Mouse (Mus musculus) stomach, embryonic 15.5 days (tissue): Measurements from ENCODE around the gene Slc16a2. TPM values are rescaled to one million over a fixed set of nuclear protein-coding genes. Genes with fewer than 3 reads are reported as not detected.
A peak's percentile ranks its signal among the peaks of the same experiment; 100 is the strongest.

ENCODE experiments used
- ATAC-seq: fragments of 200-750 bp; cut with Nextera tagmentation; 2 replicates; pipeline ENCODE4 v1.8.0; 2017; ENCODE audit warnings: low read depth, moderate number of reproducible peaks, moderate TSS enrichment; ENCODE audit not compliant: insufficient read depth, low FRiP score
- H3K27ac ChIP-seq: fragments of 300-500 bp; sonication (generic); 2 replicates; pipeline ENCODE4 v1.5.1; 2015; ENCODE audit warnings: mild to moderate bottlenecking, inconsistent platforms
- H3K27me3 ChIP-seq: fragments of 300-500 bp; sonication (generic); replicated peaks from 2 replicates; pipeline ENCODE4 v1.6.1; 2015; ENCODE audit warnings: inconsistent platforms
- H3K36me3 ChIP-seq: fragments of 300-500 bp; sonication (generic); 2 replicates; pipeline ENCODE4 v1.6.1; 2015; ENCODE audit warnings: inconsistent platforms
- H3K4me1 ChIP-seq: fragments of 300-500 bp; sonication (generic); 2 replicates; pipeline ENCODE4 v1.6.1; 2015; ENCODE audit warnings: inconsistent platforms
- H3K4me2 ChIP-seq: fragments of 300-500 bp; sonication (generic); 2 replicates; pipeline ENCODE4 v1.6.1; 2015; ENCODE audit warnings: mild to moderate bottlenecking, inconsistent platforms
- H3K4me3 ChIP-seq: fragments of 300-500 bp; sonication (generic); replicated peaks from 2 replicates; pipeline ENCODE4 v1.5.1; 2015; ENCODE audit warnings: inconsistent platforms
- H3K9ac ChIP-seq: fragments of 300-500 bp; sonication (generic); 2 replicates; pipeline ENCODE4 v1.6.1; 2015; ENCODE audit warnings: inconsistent platforms
- H3K9me3 ChIP-seq: fragments of 300-500 bp; sonication (generic); 2 replicates; pipeline ENCODE4 v1.6.1; 2016; ENCODE audit warnings: inconsistent platforms
- WGBS: fragments of 180-500 bp; shearing (Covaris S2); methylation state at CpG from one replicate; pipeline ENCODE4 v1.1.7; 2015; 5-methylcytosine and 5-hydroxymethylcytosine counted together
- polyA plus RNA-seq: library from polyadenylated mRNA; unstranded; fragments of >200 nt; fragmentation: Nextera tagmentation; extraction: Ambion mirVana; gene quantifications from 2 replicates; pipeline ENCODE4 v1.2.1, GENCODE M21; 2015

Slc16a2 gene
- polyA plus RNA-seq, result 7.8 and 9.0 TPM in 2 replicates

- Histone ChIP-seq H3K36me3 (no peaks in the 10 kb centered on the region), H3K4me3 (peak within 1 kb of the TSS; percentile 50), H3K9ac (0 out of 2 replicates have a peak within 1 kb of the TSS, but pooled peaks have one; percentile 16), H3K4me1 (no peaks in the 10 kb centered on the region), H3K27me3 (no peaks in the 10 kb centered on the region; the same call in 1 of the 2 replicates), H3K27ac (peak within 1 kb of the TSS; percentile 82), H3K9me3 (no peaks in the 10 kb centered on the region), H3K4me2 (peak within 1 kb of the TSS; percentile 83)
- 10% methylated on average over 17 of the region's 17 CpGs for whole genome bisulfite sequencing
- peak; percentile 78 for ATAC-seq
These were observed at the start of gene Slc16a2 for GRCm38 (mm10) chrX:103821832-103822196. Gene Slc16a2, minus strand, starts transcription at chrX:103821983.

- Histone ChIP-seq H3K4me2 (no peak overlapping the region), H3K36me3 (no peaks in the 10 kb centered on the region), H3K27ac (no peak overlapping the region), H3K9me3 (no peaks in the 10 kb centered on the region), H3K9ac (no peak overlapping the region), H3K4me3 (no peak overlapping the region), H3K4me1 (no peaks in the 10 kb centered on the region), H3K27me3 (0 out of 2 replicates have a peak, but pooled peaks cover 6% of the 10 kb centered on the region)
- no peak for ATAC-seq
- 60% methylated on average over 2 of the region's 2 CpGs for WGBS
These were observed 41.7 kb upstream of the Slc16a2 start for GRCm38 (mm10) chrX:103863502-103863901.

GRCm38 (mm10) chrX:103862877-103863276 lies 41.1 kb upstream of the Slc16a2 start:
- Histone ChIP-seq H3K27ac (no peak overlapping the region), H3K4me3 (no peak overlapping the region), H3K4me1 (no peaks in the 10 kb centered on the region), H3K9ac (no peak overlapping the region), H3K9me3 (no peaks in the 10 kb centered on the region), H3K27me3 (0 out of 2 replicates have a peak, but pooled peaks cover 3% of the 10 kb centered on the region), H3K4me2 (no peak overlapping the region), H3K36me3 (no peaks in the 10 kb centered on the region)
- ATAC-seq, result no peak
- 93% methylated on average over 3 of the region's 3 CpGs for WGBS

DNA sequence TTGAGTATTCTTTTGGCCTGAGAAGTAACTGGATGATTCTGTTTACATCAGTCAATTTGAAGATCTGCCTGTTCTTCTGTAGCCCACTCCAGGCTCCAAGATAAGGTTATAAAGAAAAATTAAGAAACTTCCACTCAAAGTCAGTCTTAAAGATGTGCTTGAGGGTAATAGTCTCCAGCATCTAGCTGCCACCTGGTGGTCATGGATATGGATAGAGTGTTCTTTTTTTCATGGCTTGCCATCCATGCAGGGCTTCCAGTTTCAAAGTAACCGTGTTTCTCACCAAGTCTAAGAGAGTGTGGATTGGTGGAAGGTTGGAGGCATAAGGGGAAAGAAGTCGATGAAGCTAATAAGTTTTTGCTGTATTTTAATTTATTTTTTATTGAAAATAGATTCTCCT lies 23.5 kb upstream of the Slc16a2 start:
- Histone ChIP-seq H3K27ac (no peak overlapping the region), H3K9ac (no peak overlapping the region), H3K27me3 (no peaks in the 10 kb centered on the region), H3K4me3 (no peak overlapping the region), H3K9me3 (no peaks in the 10 kb centered on the region), H3K4me2 (no peak overlapping the region), H3K4me1 (no peaks in the 10 kb centered on the region), H3K36me3 (no peaks in the 10 kb centered on the region)
- WGBS, result 53% methylated on average over 2 of the region's 2 CpGs
- no peak for ATAC-seq

- no peaks in the 10 kb centered on the region for H3K36me3 ChIP-seq
- H3K9me3 ChIP-seq, result no peaks in the 10 kb centered on the region
- H3K4me1 ChIP-seq, result no peaks in the 10 kb centered on the region
- ATAC-seq, result no peak
- no peaks in the 10 kb centered on the region; the same call in 1 of the 2 replicates for H3K27me3 ChIP-seq
- no peak overlapping the region for H3K4me3 ChIP-seq
- WGBS, result 85% methylated on average over 2 of the region's 2 CpGs
- H3K9ac ChIP-seq, result no peak overlapping the region
- H3K4me2 ChIP-seq, result no peak overlapping the region
- H3K27ac ChIP-seq, result no peak overlapping the region
These were observed 7.1 kb upstream of the Slc16a2 start for GRCm38 (mm10) chrX:103828836-103829235.

GRCm38 (mm10) chrX:103822271-103822811 lies 558 bp upstream of the Slc16a2 start:
- Histone ChIP-seq H3K27ac (peak overlapping the region; percentile 82), H3K9me3 (no peaks in the 10 kb centered on the region), H3K36me3 (no peaks in the 10 kb centered on the region), H3K27me3 (no peaks in the 10 kb centered on the region; the same call in 1 of the 2 replicates), H3K4me2 (peak overlapping the region; percentile 83), H3K4me3 (peak overlapping the region; percentile 50), H3K4me1 (no peaks in the 10 kb centered on the region), H3K9ac (no peak overlapping the region)
- 24% methylated on average over 12 of the region's 20 CpGs for WGBS
- ATAC-seq, result peak; percentile 65; the same call in 1 of the 2 replicates

DNA sequence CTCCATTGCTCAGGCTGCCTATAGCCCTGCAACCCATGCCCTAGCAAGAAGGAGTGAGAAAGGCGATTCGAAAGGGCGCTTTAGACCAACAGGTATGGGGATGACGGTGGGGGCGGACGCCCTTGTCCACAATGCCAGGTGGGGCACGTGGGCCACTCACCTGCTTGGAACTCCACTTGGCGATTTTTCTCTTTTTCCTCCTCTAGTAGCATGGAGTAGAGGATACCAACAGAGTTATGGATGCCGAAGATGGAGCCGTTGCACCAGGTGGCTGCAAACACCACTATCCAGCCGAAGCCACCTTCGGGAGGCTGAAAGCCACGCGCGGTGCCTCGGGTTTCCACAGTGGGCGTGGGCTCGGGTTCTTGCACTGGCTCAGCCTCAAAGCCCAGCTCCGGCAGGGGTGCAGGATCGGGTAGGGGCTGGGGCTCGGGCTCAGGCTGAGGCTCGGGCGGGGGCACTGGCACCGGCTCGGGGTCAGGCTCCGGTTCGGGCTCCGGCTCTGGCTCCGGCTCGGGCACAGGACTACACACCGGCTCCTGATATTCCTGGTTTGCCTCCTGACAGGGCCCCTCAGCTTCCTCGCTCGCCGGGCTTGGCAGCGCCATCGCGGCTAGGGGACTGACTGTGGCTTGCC lies 470 bp downstream of the Slc16a2 start:
- 19% methylated on average over 37 of the region's 37 CpGs for WGBS
- peak; percentile 29; the same call in 1 of the 2 replicates for ATAC-seq

GRCm38 (mm10) chrX:103820307-103821194 lies 1.2 kb downstream of the Slc16a2 start:
- H3K9ac ChIP-seq, result 0 out of 2 replicates have a peak overlapping the region, but pooled peaks have one; percentile 6
- no peaks in the 10 kb centered on the region for H3K4me1 ChIP-seq
- H3K4me3 ChIP-seq, result peak overlapping the region; percentile 50
- WGBS, result 27% methylated on average over 35 of the region's 35 CpGs
- H3K27me3 ChIP-seq, result no peaks in the 10 kb centered on the region; the same call in 1 of the 2 replicates
- no peaks in the 10 kb centered on the region for H3K36me3 ChIP-seq
- no peaks in the 10 kb centered on the region for H3K9me3 ChIP-seq
- H3K4me2 ChIP-seq, result peak overlapping the region; percentile 83
- ATAC-seq, result no peak
- H3K27ac ChIP-seq, result no peak overlapping the region

More for the DNA sequence above, 470 bp downstream of the Slc16a2 start:
- Histone ChIP-seq H3K27me3 (no peaks in the 10 kb centered on the region; the same call in 1 of the 2 replicates), H3K36me3 (no peaks in the 10 kb centered on the region), H3K4me2 (peak overlapping the region; percentile 83), H3K9ac (0 out of 2 replicates have a peak overlapping the region, but pooled peaks have one; percentile 16), H3K4me3 (peak overlapping the region; percentile 50), H3K9me3 (no peaks in the 10 kb centered on the region), H3K4me1 (no peaks in the 10 kb centered on the region), H3K27ac (peak overlapping the region; percentile 82; the same call in 1 of the 2 replicates)

DNA sequence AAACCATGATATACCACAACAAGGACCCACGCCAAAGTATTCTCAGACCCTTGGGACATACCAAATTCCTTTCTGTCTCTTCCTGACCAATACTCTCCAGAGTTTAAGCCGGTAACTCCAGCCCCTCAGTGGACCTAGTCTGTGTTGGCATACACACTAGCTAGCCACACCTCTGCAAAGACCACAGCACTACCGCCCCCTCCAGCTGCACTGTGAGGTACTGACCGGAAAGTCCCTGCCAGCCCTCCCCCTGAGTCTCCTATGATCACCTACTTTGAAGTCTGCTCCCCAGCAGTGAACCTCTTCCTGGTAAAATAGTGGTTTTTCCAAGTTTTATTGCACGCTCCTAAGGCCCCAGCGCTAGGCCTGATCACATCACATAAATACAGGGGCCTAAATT lies 2.5 kb downstream of the Slc16a2 start:
- 77% methylated on average over 6 of the region's 6 CpGs for WGBS
- no peaks in the 10 kb centered on the region; the same call in 1 of the 2 replicates for H3K27me3 ChIP-seq
- H3K4me2 ChIP-seq, result 0 out of 2 replicates have a peak overlapping the region, but pooled peaks have one; percentile 83
- no peaks in the 10 kb centered on the region for H3K36me3 ChIP-seq
- no peaks in the 10 kb centered on the region for H3K9me3 ChIP-seq
- H3K4me3 ChIP-seq, result no peak overlapping the region
- no peaks in the 10 kb centered on the region for H3K4me1 ChIP-seq
- H3K27ac ChIP-seq, result no peak overlapping the region
- H3K9ac ChIP-seq, result no peak overlapping the region
- ATAC-seq, result no peak

- no peak overlapping the region for H3K27ac ChIP-seq
These were observed 9.1 kb downstream of the Slc16a2 start for GRCm38 (mm10) chrX:103812690-103813089.

DNA sequence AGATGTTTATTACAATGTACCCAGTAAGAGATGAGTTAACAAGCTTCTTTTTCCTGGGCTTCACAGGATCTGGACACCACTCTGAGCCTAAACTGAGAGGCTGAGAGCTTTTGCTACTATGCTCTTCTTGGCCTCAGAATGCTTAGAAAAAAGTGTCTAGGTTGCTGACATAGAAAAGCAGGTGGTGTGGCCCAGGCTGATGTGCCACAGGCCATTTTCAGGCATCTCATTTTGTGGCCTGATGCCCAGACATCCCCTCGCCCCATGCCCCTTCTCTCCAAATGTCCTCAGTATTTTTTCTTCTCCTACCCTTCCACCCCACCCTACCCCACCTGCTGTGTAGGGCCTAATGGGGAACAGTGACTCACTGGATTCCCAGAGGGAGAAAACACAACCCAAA lies 11.3 kb downstream of the Slc16a2 start:
- WGBS, result 82% methylated on average over 1 of the region's 1 CpGs
- H3K27me3 ChIP-seq, result peaks cover 7% of the 10 kb centered on the region; the same call in 1 of the 2 replicates

More at GRCm38 (mm10) chrX:103812690-103813089, 9.1 kb downstream of the Slc16a2 start:
- 72% methylated on average over 1 of the region's 1 CpGs for WGBS
- Histone ChIP-seq H3K4me3 (no peak overlapping the region), H3K9me3 (no peaks in the 10 kb centered on the region), H3K4me2 (no peak overlapping the region), H3K27me3 (peaks cover 3% of the 10 kb centered on the region; the same call in 1 of the 2 replicates), H3K4me1 (no peaks in the 10 kb centered on the region), H3K9ac (no peak overlapping the region), H3K36me3 (no peaks in the 10 kb centered on the region)
- ATAC-seq, result no peak

More for the DNA sequence above, 11.3 kb downstream of the Slc16a2 start:
- Histone ChIP-seq H3K9me3 (no peaks in the 10 kb centered on the region), H3K4me3 (no peak overlapping the region), H3K27ac (no peak overlapping the region), H3K9ac (no peak overlapping the region), H3K4me2 (no peak overlapping the region), H3K4me1 (no peaks in the 10 kb centered on the region), H3K36me3 (no peaks in the 10 kb centered on the region)
- ATAC-seq, result no peak
